Mouse (Mus musculus) retina, adult 2 months (tissue): ENCODE data around the gene Cop1.

Experiments
- DNase-seq: peaks from one replicate; pipeline ENCODE4 v3.0.0-alpha.2; 2012; ENCODE audit warnings: low read depth, low spot score

Cop1 gene

DNA sequence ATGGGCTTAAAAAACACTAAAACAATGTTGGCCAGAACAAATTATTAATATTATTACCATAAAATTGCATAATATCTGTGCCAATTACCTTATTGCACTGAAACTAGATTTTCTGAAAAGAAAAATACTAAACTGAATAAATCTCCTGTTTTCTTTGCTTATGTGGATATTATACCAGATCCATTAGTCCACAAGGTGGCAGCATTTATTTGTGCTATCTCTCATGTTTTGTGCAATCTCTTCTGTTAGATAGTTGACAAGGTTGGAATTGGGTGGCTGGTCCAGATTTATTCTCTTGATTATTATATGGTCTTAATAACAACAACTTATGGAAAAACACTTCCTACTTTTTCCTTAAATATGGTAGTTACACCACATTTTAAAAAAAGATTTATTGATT, 58.1 kb downstream of the Cop1 start:
- no peak for DNase-seq

DNA sequence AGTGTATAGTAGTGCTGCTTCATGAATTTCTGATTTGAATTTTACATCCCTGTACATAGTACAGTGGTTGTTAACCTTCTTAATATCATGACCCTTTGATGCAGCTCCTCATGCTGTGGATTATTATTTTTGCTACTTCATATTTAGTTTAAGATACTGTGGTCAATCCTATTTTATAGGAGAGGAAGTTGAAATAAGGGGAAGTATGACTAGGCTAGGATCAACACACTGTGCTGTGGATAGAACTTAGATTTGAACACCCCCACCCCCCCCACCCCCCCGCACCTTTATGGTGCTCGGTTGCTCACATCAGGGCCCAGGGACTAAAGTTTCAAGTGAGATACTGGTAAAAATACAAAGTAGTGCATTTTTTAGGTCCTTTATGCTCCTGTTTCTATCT, 58.7 kb downstream of the Cop1 start:
- DNase-seq = no peak

DNA sequence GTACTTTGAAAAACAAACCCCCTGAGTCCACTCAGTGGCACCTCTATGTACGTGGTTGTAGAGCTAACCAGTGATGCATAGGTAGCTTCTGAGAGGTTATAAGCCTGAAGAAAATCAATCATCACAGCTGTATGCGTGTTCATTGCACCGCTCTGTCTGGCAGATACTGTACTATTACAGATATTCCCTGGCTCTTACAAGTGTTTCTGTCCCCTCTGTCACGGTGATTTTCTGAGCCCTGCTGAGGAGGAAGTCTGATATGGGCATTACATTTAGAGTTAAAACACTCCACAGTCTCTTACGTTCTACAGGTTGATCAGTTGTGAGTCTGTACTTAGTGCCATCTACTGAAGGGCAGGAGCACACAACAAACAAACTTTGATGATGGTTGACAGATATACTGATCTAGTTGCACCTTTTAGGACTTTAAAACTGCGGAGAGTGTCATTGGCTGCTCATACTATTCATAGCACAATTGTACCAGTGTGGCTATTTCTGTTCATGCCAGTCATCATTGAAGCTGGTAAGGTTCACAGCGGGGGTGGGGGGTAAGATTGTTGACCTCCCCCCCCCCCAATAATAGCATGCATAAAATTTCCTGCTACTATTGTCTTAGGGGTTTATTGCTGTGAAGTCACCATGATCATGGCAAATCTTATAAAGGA, 69.4 kb downstream of the Cop1 start:
- no peak for DNase-seq

DNA sequence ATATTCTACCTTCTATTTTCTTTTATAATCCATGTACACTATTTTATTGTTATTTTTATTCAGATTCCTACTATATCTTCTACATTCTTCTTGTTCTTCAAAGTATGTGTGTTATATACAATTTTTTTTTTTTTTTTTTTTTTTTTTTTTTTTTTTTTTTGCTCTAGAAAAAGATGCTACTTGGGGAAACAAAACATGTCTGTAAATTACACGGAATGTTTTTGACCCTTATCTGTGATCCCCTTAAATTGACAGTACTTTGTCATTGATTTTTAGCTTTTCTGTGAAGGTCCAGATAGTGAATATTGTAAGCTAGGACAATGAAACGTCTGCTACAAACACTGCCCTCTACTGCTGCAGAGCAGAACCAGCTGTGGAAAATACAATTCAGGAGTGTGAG, 81.5 kb downstream of the Cop1 start:
- no peak for DNase-seq

DNA sequence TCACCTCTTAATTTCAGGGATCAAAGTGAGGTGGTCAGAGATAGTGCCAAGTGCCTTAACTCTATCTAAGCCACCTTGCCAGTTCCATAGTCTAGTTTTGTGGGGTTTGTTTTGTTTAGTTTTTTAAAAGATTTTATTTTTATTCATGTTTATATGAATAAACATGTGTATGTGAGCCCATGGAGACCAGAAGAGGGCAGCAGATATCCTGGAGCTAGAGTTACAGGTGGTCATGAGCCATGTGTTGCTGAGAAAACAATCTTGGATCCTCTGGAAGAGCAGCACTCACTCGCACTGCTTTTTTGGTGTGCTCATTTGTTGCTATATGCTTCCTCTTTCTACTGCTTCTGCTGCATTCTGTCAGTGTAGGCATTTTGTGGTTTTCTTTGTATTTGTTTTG, 90.5 kb downstream of the Cop1 start:
- no peak for DNase-seq

DNA sequence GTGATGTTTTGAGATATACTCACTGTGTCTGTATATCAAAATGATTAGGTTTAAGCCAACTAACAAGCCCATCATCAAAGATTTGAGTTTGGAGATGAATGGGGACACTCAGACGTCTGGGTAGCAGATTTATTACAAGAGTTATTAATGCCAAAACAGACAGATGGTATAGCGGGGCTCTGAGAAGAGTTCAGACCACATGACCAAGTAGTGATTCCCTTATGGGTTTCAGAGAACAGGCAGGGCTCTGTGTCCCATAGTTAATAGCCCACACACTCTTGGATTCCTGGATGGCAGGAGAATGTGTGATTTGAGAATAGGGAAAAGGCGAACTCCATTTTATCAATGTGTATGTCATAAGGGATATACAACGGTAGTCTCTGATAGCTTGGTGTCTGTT, 98.9 kb downstream of the Cop1 start:
- DNase-seq = no peak

DNA sequence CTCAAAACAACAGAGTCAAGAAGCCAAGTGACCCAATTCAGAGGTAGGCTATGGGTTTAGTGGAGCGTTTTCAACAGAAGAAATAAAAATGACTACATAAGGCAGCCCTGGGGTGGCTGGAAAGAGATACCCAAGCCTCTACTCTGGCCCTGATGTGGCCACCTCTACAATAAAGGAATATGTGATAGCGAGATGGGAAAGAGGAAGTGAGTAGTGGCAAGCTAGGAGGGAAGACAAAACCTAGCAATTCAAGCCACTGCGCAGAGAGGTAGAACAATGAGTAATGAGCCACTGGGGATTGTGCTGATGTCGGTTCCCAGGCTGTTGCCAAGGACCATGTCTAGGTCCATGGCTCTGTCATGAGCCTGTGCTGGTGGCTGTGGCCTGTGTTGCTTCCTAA, 102.0 kb downstream of the Cop1 start:
- no peak for DNase-seq

DNA sequence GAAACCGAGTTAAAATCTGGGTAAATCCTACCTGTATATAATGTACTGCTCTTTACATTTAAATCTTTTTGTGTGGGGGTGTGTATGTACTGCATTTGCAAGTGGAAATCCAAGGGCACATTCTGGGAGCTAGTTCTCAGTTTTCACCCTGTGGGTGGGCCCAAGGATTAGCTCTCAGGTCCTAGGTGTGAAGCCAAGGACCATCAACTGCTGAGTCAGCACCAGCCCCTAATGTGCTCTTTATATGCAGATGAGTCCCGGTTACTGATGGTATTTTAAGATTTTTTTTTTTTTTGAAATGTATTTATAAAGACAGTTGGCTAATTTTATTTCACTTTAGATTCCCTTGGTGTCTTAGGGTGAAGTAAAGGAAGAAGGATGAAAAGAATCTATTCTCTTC, 110.2 kb downstream of the Cop1 start:
- DNase-seq = no peak

DNA sequence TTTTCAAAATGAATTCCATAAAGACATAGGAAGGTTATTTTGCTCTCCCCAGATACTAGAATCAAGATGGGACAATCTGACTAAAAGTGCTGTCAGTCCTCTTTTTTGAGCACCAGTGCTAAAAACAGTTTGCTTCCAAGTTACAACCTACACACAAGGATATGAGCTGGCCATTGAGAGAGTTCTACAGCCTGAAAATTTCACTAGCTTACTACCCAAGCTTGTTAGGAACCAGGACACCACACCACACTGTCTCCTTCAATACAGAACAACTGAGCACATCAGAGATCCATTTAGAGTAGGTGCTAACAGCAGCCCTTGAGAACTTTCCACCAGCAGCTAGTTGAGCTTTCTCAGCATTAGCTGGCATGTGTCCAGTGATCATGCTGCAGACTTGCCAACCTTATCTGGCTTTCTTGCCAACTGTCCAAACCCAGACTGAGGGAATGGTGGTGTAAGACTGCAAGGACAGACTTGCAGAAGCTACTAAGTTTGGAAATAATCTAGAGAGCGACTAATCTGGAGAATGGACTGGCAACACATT, 123.0 kb downstream of the Cop1 start:
- no peak for DNase-seq

DNA sequence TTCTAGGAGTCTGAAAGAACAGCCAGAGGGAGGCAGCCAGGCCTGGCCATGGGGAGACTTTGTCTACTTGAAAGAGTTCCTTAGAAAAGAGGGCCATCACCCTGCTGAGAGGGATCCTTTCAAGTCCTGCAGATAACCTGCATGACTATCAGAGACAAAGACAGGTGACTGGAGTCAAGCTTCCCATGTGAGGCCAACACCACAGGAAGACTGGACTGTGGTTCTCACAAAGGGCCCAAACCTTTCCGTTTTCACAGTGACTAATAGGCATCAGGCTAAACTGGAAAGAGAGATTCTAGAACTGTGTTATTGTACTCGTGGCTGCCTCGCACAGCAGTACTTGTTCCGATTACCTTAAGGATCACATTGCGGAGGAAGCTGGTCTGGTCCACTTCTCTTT, 126.6 kb downstream of the Cop1 start:
- no peak for DNase-seq

DNA sequence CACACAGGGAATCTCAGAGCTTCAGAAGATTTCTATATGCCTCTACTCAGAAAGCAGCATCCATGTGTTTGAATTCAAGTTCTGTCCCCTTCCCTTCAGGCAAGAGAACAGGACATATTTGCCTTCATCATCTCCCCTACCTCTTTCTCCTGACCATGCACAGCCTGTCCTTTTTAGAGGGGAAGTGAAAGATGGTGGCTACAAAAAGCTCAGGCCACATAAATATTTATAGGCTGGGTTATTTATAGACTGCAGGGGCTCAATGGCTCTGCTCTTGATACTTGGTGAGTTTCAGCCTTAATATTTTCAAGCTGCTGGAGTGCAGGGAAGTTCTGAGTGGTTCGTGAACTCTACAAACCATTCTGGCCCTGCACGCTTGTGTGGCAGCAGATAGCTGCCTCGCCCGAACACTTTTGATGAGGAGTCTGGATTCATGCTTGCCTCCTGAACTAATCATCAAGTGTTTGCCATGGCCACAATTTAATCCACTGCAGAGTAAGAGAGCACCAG, 139.8 kb downstream of the Cop1 start:
- no peak for DNase-seq

DNA sequence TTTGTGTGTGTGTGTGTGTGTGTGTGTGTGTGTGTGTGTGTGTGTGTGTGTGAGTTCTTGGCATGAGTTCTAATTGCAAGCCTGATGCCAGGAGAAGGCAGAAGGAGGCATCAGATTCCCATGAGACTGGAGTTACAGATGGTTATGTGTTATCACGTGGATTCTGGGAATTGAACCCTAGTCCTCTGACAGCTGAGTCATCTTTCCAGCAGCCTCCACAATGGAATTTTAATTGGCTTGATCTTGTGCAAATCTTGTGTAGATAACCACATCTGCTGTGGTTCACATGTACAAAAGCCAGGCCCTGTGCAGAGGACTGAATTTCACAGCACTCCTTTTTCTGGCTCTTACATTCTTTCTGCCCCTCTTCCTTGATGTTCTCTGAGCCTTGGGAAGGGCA, 150.1 kb downstream of the Cop1 start:
- DNase-seq = no peak

DNA sequence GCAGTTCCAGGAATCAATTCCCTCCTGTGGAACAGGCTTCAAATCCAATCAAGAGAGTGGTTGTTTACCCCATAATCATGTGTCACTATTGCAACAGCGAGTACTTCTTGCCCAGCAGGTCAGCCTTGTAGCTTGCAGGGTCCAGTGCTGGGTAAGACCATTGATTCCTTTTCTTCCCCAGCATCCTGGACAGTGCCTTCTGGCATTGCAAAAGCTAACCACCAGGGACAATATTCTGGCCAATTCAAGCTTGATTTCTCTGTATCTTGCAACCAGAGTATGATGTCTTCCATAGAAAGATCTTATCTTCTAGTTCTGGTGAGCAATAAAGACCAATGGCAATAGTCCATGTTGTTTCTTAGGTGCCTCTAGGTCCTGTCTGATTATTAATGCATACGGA, 150.8 kb downstream of the Cop1 start:
- DNase-seq = no peak

DNA sequence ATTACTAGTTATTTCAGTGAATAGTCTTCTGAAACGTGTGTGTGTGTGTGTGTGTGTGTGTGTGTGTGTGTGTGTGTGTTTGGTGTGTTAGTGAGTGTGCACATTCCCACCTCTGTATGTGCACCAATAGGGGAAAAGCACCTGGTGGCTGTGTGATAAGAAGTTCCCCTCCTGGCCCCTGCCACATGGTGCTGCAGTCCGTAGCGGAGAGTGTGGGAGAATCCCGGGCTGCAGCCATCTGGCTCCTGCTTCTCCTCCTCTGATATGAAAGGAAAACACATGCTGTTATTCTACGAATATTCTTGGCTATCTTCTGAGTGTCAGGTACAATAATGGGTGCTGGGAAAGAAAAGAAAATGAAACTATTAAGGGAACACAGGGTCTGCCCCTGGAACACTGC, 154.3 kb downstream of the Cop1 start:
- DNase-seq = no peak

DNA sequence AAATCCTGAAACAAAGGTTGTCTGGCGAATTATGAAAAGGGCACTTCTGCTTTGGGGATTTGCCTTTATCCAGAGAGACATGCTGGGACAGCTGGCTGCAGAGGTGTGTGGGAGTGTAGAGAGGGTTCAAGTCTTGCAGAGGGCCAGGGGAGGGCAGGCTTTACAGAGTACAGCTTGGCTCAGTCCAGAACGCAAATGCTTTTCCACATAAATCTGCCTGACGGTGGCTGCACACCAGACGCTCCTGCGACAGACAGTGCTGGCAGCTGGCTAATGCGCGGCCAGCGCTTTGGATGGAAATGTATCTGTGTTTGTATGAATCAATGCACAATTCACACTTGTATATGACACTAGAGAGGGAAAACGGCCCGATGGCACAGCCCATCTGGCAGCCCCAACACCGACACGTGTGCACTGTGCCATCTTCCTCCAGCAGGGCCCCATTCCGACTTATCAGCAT, 156.5 kb downstream of the Cop1 start:
- DNase-seq = no peak

DNA sequence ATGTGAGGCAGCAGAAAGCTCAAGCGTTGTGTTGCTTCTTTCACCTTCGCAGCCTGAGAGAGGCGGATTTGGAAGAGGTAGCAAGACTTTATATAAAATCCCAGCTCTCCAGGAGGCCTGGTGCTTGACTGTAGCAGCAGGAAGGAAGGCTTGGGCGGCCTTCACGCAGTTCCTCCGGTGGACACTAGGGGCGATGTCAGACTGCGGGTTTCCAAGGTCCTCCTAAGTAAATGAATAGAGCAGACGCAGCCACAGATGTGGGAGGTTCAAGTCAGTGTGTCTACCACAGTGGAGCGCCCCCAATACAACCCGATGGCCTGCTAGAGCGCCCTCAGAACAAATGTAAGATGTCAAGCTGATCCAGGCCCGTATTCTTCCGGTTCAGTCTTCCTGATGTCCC, 157.9 kb downstream of the Cop1 start:
- DNase-seq = no peak

DNA sequence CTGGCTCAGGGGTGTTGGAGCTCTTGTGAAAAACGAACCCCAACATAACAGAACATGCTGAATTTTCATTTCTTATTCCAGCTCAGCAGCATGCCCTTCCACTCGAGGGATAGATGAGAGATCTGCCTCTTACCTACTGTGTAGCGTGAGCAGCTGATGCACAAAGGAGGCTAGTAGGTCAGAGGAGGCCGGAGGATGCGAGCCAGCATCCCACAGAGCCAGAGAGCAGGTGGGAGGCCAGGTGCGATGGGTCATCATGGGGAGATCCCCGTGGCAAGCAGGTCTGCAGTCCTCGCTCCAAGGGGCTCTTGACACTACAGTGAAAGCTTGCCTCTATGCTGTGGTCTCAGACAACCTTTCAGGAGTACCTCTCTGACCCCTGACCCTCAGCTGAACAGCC, 160.5 kb downstream of the Cop1 start:
- DNase-seq = no peak

DNA sequence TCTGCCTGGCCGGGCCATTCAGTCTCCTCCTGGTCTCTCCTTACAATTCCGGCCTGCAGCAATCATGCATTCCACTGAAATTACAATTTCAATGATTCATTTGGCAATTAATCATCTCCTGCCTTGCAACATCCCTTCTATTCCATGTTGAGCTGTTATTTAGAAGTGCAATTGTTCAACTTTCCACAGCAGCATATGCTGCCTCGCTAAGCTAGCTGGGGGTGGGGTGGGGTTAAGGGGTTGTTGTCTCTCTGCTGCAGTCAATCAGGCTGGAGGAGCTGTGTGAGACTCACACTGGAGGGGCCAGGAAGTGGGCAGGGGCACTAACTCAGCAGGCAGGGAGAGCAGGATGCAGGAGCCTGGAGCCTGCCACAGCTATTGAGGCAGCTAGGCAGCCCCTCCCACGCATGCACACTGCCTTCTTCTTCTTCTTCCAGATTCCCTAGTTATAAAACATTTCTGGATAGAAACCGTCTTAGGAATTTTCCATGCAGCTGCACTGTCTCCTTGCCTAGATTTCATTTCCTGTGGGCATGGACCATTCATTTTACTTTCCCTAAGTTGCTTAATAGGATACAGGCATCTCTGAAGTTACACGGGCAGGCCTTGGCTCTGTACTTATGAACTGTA, 161.1 kb downstream of the Cop1 start:
- no peak for DNase-seq

DNA sequence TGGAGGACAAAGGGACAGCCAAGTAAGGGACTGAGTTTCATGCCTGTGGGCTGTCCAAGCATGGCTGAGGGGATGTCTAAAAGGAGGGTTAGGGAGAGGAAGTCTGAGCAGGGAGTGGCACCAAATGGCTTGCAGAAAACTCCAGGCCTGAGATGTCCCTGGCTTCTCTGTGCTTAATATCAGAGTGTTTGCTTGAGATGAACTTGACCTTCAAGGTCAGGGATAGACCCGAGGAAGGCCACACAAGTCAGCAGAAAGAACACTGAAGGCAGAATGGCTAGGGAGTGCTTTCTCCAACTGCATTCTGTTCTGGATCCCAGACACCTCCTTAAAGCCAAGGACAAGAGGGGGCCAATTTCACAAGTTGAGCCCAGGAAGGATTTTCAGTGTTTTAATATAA, 161.8 kb downstream of the Cop1 start:
- no peak for DNase-seq

DNA sequence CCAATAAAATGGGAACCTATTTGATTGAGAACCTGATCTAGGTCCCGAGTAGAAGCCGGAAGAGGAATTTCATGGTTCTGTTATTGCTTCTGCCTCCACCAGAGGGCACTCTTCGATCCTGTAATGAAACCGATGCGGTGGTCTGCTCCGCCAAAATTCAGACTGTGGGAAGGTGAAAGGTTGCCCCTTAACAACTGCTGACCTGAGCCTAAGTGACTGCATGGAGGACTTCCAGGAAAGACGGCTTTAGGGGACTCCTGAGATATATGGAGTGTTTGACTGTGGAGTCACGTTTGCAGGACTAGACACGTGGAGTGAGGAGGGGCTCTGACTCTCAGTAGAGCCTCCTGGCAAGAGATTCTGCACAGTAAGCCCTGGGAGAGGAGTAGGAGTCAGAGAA, 164.4 kb downstream of the Cop1 start:
- DNase-seq = no peak
